Mouse (Mus musculus) myocyte (in vitro differentiated cells): ENCODE measurements at regions not wholly inside any gene's neighbourhood (a gene's known extent, or its start where the extent isn't known, plus 50 kb on each side); places are given as distances from the start of the nearest gene placed in this dataset.

ENCODE experiments used
- H3K27me3 ChIP-seq: one replicate; pipeline ENCODE4 v1.6.1; 2011; ENCODE audit not compliant: control insufficient read depth, insufficient read depth, insufficient read length
- H3K36me3 ChIP-seq: one replicate; pipeline ENCODE4 v1.6.1; 2011; ENCODE audit not compliant: control insufficient read depth, insufficient read depth
- H3K4me2 ChIP-seq: one replicate; pipeline ENCODE4 v1.6.1; 2011; ENCODE audit warnings: low read depth, control low read depth
- H3K4me3 ChIP-seq: one replicate; pipeline ENCODE4 v1.5.1; 2011; ENCODE audit warnings: mild to moderate bottlenecking, control low read depth, moderate library complexity
- H3K79me2 ChIP-seq: one replicate; pipeline ENCODE4 v1.6.1; 2011; ENCODE audit not compliant: control insufficient read depth, insufficient read depth
- H3ac ChIP-seq: one replicate; pipeline ENCODE4 v1.6.1; 2011; ENCODE audit not compliant: control insufficient read depth, insufficient read length
- CEBPB ChIP-seq: IDR thresholded peaks from 2 replicates; pipeline ENCODE4 v1.6.1; 2011; ENCODE audit warnings: mild to moderate bottlenecking, moderate library complexity; ENCODE audit not compliant: poor library complexity, insufficient read depth, severe bottlenecking
- E2F4 ChIP-seq: IDR thresholded peaks from one replicate; pipeline ENCODE4 v1.6.1; 2011; ENCODE audit warnings: mild to moderate bottlenecking, control low read depth, moderate library complexity; ENCODE audit not compliant: insufficient read depth
- MAX ChIP-seq: IDR thresholded peaks from one replicate; pipeline ENCODE4 v1.6.1; 2011; ENCODE audit warnings: low read depth, mild to moderate bottlenecking, control low read depth
- MYOD1 ChIP-seq, 3 experiments: IDR thresholded peaks; one replicate each; pipeline ENCODE4 v1.6.1; 2011; ENCODE audit warnings: control low read depth in 2 of 3, low read depth in 2 of 3, mild to moderate bottlenecking in 2 of 3, moderate library complexity in 1 of 3; ENCODE audit not compliant: insufficient read length in 2 of 3, control insufficient read depth in 1 of 3
- MYOG ChIP-seq, 3 experiments: IDR thresholded peaks; one replicate each; pipeline ENCODE4 v1.6.1; 2011; ENCODE audit warnings: control low read depth in 2 of 3, low read depth in 2 of 3, mild to moderate bottlenecking in 2 of 3; ENCODE audit not compliant: insufficient read length in 2 of 3, control insufficient read depth in 1 of 3, insufficient read depth in 1 of 3
- POLR2A ChIP-seq: IDR thresholded peaks from one replicate; pipeline ENCODE4 v1.6.1; 2011; ENCODE audit warnings: low read depth, mild to moderate bottlenecking, control low read depth, moderate library complexity; ENCODE audit not compliant: insufficient read length
- POLR2AphosphoS2 ChIP-seq: IDR thresholded peaks from one replicate; pipeline ENCODE4 v1.6.1; 2011; ENCODE audit warnings: low read depth, control low read depth; ENCODE audit not compliant: insufficient read length
- REST ChIP-seq: IDR thresholded peaks from one replicate; pipeline ENCODE4 v1.6.1; 2011; ENCODE audit warnings: mild to moderate bottlenecking, control low read depth, moderate library complexity; ENCODE audit not compliant: insufficient read depth, insufficient read length
- SRF ChIP-seq: IDR thresholded peaks from one replicate; pipeline ENCODE4 v1.6.1; 2011; ENCODE audit warnings: low read depth; ENCODE audit not compliant: control insufficient read depth, insufficient read length
- TCF12 ChIP-seq: IDR thresholded peaks from one replicate; pipeline ENCODE4 v1.6.1; 2011; ENCODE audit warnings: mild to moderate bottlenecking, control low read depth; ENCODE audit not compliant: poor library complexity, insufficient read depth, severe bottlenecking
- TCF3 ChIP-seq: IDR thresholded peaks from one replicate; pipeline ENCODE4 v1.6.1; 2011; ENCODE audit warnings: low read depth, control low read depth; ENCODE audit not compliant: insufficient read length
- USF1 ChIP-seq: IDR thresholded peaks from one replicate; pipeline ENCODE4 v1.6.1; 2011; ENCODE audit warnings: low read depth, mild to moderate bottlenecking, control low read depth, moderate library complexity

- no peaks in the 10 kb centered on the region for H3K36me3 ChIP-seq
- H3K79me2 ChIP-seq = no peaks in the 10 kb centered on the region
- H3ac ChIP-seq = no peak overlapping the region
- no peak for TF ChIP-seq USF1
- TF ChIP-seq TCF3 = no peak
- no peak overlapping the region for H3K4me2 ChIP-seq
- no peak overlapping the region for H3K4me3 ChIP-seq
- no peaks in the 10 kb centered on the region for H3K27me3 ChIP-seq
Observed at GRCm38 (mm10) chr10:68351841-68352555, 73.5 kb upstream of the Arid5b start.

GRCm38 (mm10) chr10:68351441-68351840, 72.9 kb upstream of the Arid5b start:
- Histone ChIP-seq H3K4me2 (no peak overlapping the region), H3K36me3 (no peaks in the 10 kb centered on the region), H3K27me3 (no peaks in the 10 kb centered on the region), H3K79me2 (no peaks in the 10 kb centered on the region), H3K4me3 (no peak overlapping the region), H3ac (no peak overlapping the region)
- no peak for TF ChIP-seq TCF3
- no peak for TF ChIP-seq SRF
- TF ChIP-seq POLR2A = no peak
- no peak for TF ChIP-seq E2F4
- no peak for TF ChIP-seq MYOG (IDR thresholded peaks at IDR 0.05; ENCODE audit: control insufficient read depth in 1 of 3, insufficient read depth in 1 of 3, insufficient read length in 2 of 3, low read depth in 2 of 3)
- no peak for TF ChIP-seq CEBPB
- TF ChIP-seq REST = no peak
- no peak for TF ChIP-seq MYOD1 (IDR thresholded peaks at IDR 0.05; ENCODE audit: control insufficient read depth in 1 of 3, insufficient read length in 2 of 3, low read depth in 2 of 3)
- no peak for TF ChIP-seq TCF12
- TF ChIP-seq POLR2AphosphoS2 = no peak
- no peak for TF ChIP-seq MAX
- no peak for TF ChIP-seq USF1

GRCm38 (mm10) chr10:68350798-68351197, 72.3 kb upstream of the Arid5b start:
- no peaks in the 10 kb centered on the region for H3K36me3 ChIP-seq
- no peak overlapping the region for H3K4me3 ChIP-seq
- H3ac ChIP-seq = no peak overlapping the region
- no peaks in the 10 kb centered on the region for H3K79me2 ChIP-seq
- TF ChIP-seq SRF (no peak), USF1 (no peak)
- H3K4me2 ChIP-seq = no peak overlapping the region
- H3K27me3 ChIP-seq = no peaks in the 10 kb centered on the region

GRCm38 (mm10) chr10:68347806-68348205, 69.3 kb upstream of the Arid5b start:
- H3K4me3 ChIP-seq = no peak overlapping the region
- no peaks in the 10 kb centered on the region for H3K27me3 ChIP-seq
- H3ac ChIP-seq = no peak overlapping the region
- H3K36me3 ChIP-seq = no peaks in the 10 kb centered on the region
- TF ChIP-seq MAX (no peak), CEBPB (no peak), TCF12 (no peak), MYOG (IDR thresholded peaks at IDR 0.05; ENCODE audit: control insufficient read depth in 1 of 3, insufficient read depth in 1 of 3, insufficient read length in 2 of 3, low read depth in 2 of 3) (no peak), REST (no peak), TCF3 (no peak), USF1 (no peak), POLR2A (no peak), POLR2AphosphoS2 (no peak), MYOD1 (IDR thresholded peaks at IDR 0.05; ENCODE audit: control insufficient read depth in 1 of 3, insufficient read length in 2 of 3, low read depth in 2 of 3) (no peak), E2F4 (no peak), SRF (no peak)
- H3K4me2 ChIP-seq = no peak overlapping the region
- no peaks in the 10 kb centered on the region for H3K79me2 ChIP-seq

- H3K27me3 ChIP-seq = no peaks in the 10 kb centered on the region
- no peak overlapping the region for H3K4me2 ChIP-seq
- no peaks in the 10 kb centered on the region for H3K79me2 ChIP-seq
- H3ac ChIP-seq = no peak overlapping the region
- no peaks in the 10 kb centered on the region for H3K36me3 ChIP-seq
- TF ChIP-seq SRF = no peak
- no peak for TF ChIP-seq POLR2AphosphoS2
- no peak for TF ChIP-seq USF1
- TF ChIP-seq TCF12 = no peak
- no peak overlapping the region for H3K4me3 ChIP-seq
Observed at GRCm38 (mm10) chr10:68344991-68345720, 66.6 kb upstream of the Arid5b start.
